Mouse (Mus musculus): ENCODE measurements around the gene Vcam1. TPM values are rescaled to one million over a fixed set of nuclear protein-coding genes. Genes with fewer than 3 reads are reported as not detected.

Vcam1 gene
- total and polyA plus RNA-seq, 2 experiments from 2014 or later = 32.1 to 36.9 TPM

- H3K36me3 ChIP-seq (ENCODE audit: insufficient read depth) = no peaks in the 10 kb centered on the region
- DNase-seq = no peak
- H3K27ac ChIP-seq (ENCODE audit: low read depth, low read length) = no peak overlapping the region
- no peaks in the 10 kb centered on the region for H3K27me3 ChIP-seq (ENCODE audit: insufficient read depth, low read length)
- H3K9ac ChIP-seq = no peak overlapping the region
- H3K4me3 ChIP-seq (ENCODE audit: low read depth, low read length) = no peak overlapping the region
- no peak for TF ChIP-seq CTCF (IDR thresholded peaks at IDR 0.05; ENCODE audit: low read depth)
- H3K4me2 ChIP-seq (ENCODE audit: low read depth) = no peak overlapping the region
- 80% methylated on average over 2 of the region's 2 CpGs for WGBS
- H3K9me3 ChIP-seq (ENCODE audit: low read length) = no peaks in the 10 kb centered on the region
- H3K4me1 ChIP-seq (ENCODE audit: insufficient read depth) = no peaks in the 10 kb centered on the region
- ATAC-seq = no peak
Measured at GRCm38 (mm10) chr3:116076739-116077138, 52.7 kb downstream of the Vcam1 start.

GRCm38 (mm10) chr3:116072584-116072983 is 56.9 kb downstream of the Vcam1 start:
- DNase-seq = no peak

GRCm38 (mm10) chr3:116062141-116062540 is 67.3 kb downstream of the Vcam1 start:
- Histone ChIP-seq H3K36me3 (ENCODE audit: insufficient read depth) (no peaks in the 10 kb centered on the region), H3K4me1 (ENCODE audit: insufficient read depth) (0 out of 2 replicates have a peak, but pooled peaks cover 4% of the 10 kb centered on the region), H3K9ac (no peak overlapping the region), H3K27ac (ENCODE audit: low read depth, low read length) (no peak overlapping the region), H3K9me3 (ENCODE audit: low read length) (no peaks in the 10 kb centered on the region), H3K4me2 (ENCODE audit: low read depth) (no peak overlapping the region), H3K4me3 (ENCODE audit: low read depth, low read length) (no peak overlapping the region), H3K27me3 (ENCODE audit: insufficient read depth, low read length) (no peaks in the 10 kb centered on the region)
- 95% methylated on average over 2 of the region's 2 CpGs for WGBS
- no peak for TF ChIP-seq CTCF (IDR thresholded peaks at IDR 0.05; ENCODE audit: low read depth)
- ATAC-seq (no peak), DNase-seq (no peak)

More at GRCm38 (mm10) chr3:116072584-116072983, 56.9 kb downstream of the Vcam1 start:
- no peaks in the 10 kb centered on the region for H3K4me1 ChIP-seq (ENCODE audit: insufficient read depth)
- 69% methylated on average over 2 of the region's 2 CpGs for WGBS
- H3K4me2 ChIP-seq (ENCODE audit: low read depth) = no peak overlapping the region
- no peaks in the 10 kb centered on the region for H3K36me3 ChIP-seq (ENCODE audit: insufficient read depth)
- no peak overlapping the region for H3K27ac ChIP-seq (ENCODE audit: low read depth, low read length)
- H3K9ac ChIP-seq = no peak overlapping the region
- H3K27me3 ChIP-seq (ENCODE audit: insufficient read depth, low read length) = no peaks in the 10 kb centered on the region
- no peak for ATAC-seq
- H3K9me3 ChIP-seq (ENCODE audit: low read length) = no peaks in the 10 kb centered on the region
- TF ChIP-seq CTCF (IDR thresholded peaks at IDR 0.05; ENCODE audit: low read depth) = no peak
- no peak overlapping the region for H3K4me3 ChIP-seq (ENCODE audit: low read depth, low read length)

GRCm38 (mm10) chr3:116060320-116060719 is 69.2 kb downstream of the Vcam1 start:
- Histone ChIP-seq H3K4me3 (ENCODE audit: low read depth, low read length) (no peak overlapping the region), H3K9ac (no peak overlapping the region), H3K36me3 (ENCODE audit: insufficient read depth) (no peaks in the 10 kb centered on the region), H3K4me2 (ENCODE audit: low read depth) (no peak overlapping the region), H3K9me3 (ENCODE audit: low read length) (no peaks in the 10 kb centered on the region), H3K27ac (ENCODE audit: low read depth, low read length) (peak overlapping the region; percentile 57; the same call in 1 of the 2 replicates), H3K4me1 (ENCODE audit: insufficient read depth) (0 out of 2 replicates have a peak, but pooled peaks cover 4% of the 10 kb centered on the region), H3K27me3 (ENCODE audit: insufficient read depth, low read length) (no peaks in the 10 kb centered on the region)
- ATAC-seq (peak; percentile 93), DNase-seq (peak; percentile 46)
- WGBS = 25% methylated on average over 5 of the region's 5 CpGs
- TF ChIP-seq CTCF (IDR thresholded peaks at IDR 0.05; ENCODE audit: low read depth) = no peak

Other genes starting within 250 kb of the Vcam1 start
- gene Dph5, start 241.9 kb downstream of the Vcam1 start, total RNA-seq (2014; rRNA removed) = 16.8 and 20.0 TPM in 2 replicates
- 19.4 and 20.1 TPM in 2 replicates for gene Dph5, start 241.9 kb downstream of the Vcam1 start, polyA plus RNA-seq (2015; fragmentation: Nextera tagmentation; extraction: Ambion mirVana)
- 21.1 and 39.1 TPM in 2 replicates for gene Slc30a7, start 122.3 kb downstream of the Vcam1 start, total RNA-seq (2014; rRNA removed)
- 7.2 and 10.7 TPM in 2 replicates for gene Slc30a7, start 122.3 kb downstream of the Vcam1 start, polyA plus RNA-seq (2015; fragmentation: Nextera tagmentation; extraction: Ambion mirVana)
- 38.3 and 40.3 TPM in 2 replicates for gene Extl2, start 122.2 kb downstream of the Vcam1 start, total RNA-seq (2014; rRNA removed)
- 28.7 and 33.5 TPM in 2 replicates for gene Extl2, start 122.2 kb downstream of the Vcam1 start, polyA plus RNA-seq (2015; fragmentation: Nextera tagmentation; extraction: Ambion mirVana)
- gene Gpr88, start 123.8 kb upstream of the Vcam1 start, total RNA-seq (2014; rRNA removed) = 33.6 and 54.7 TPM in 2 replicates
- gene Gpr88, start 123.8 kb upstream of the Vcam1 start, polyA plus RNA-seq (2015; fragmentation: Nextera tagmentation; extraction: Ambion mirVana) = 15.2 and 20.5 TPM in 2 replicates